Mouse (Mus musculus) C3H10T1/2 (cell line): Measurements from ENCODE around the gene Hoxb13. TPM values are rescaled to one million over a fixed set of nuclear protein-coding genes. Genes with fewer than 3 reads are reported as not detected.

Experiments used
- polyA plus RNA-seq, 2 experiments: library from polyadenylated mRNA; unstranded; fragments of >200 nt; fragmentation: generic; extraction: Trizol; gene quantifications; one replicate each; pipeline ENCODE4 v1.2.1; 2012; ENCODE audit warnings: missing spikeins in 2 of 2

The Hoxb13 gene
- polyA plus RNA-seq: under 1 TPM in 1 of 2 experiments, not detected in 1; 0.02 TPM

DNA sequence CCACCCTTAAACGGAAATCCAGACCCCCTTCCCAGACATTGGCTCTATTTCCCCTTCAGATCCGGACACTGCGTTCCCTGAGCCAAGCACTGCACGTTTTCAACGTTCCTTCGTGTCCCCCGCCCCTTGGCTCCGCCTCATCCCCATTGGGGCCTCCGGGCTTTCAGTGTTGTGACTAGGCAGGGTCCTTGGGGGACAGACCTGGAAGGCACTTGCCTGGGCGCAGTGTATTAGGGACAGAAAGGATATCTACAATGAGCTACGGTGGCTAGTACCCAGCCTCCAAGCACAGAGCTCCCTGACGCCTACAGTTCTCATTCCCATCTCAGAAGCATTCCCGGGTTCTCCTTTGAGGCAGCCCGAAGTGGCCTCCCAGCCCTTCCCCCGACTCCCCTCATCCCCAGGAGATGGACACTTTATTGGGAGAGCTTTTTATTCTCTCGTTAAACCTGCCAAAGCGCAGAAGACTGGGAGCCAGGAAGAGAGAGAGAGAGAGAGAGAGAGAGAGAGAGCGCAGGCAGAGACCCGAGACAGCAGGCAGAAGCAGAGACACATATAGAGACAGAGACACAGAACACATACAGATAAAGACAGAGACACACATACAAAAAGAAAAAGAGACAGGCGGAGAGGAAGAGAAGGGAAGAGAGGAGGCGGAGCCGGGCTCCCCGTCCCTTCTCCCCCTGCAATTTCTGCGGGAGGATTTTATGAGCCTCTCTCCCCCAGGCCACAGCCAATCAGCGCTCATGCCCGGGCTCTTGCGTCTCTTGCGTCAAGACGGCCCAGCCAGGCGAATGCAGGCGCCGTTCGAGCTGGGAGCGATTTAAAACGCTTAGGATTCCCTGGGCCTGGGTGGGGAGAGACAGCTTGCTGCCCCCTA lies at the start of gene Hoxb13:
TSS of gene Hoxb13 (plus strand) at position 796 of the 880 bp plus-strand sequence.

Other genes with a start within 250 kb of the Hoxb13 start
- gene Igf2bp1, start 188.4 kb upstream of the Hoxb13 start, polyA plus RNA-seq: 10 to 100 TPM in 1 of 2 experiments, 1 to 10 TPM in 1; 7.3 to 12.6 TPM
- gene Gip, start 169.8 kb upstream of the Hoxb13 start, polyA plus RNA-seq: under 1 TPM in 1 of 2 experiments, not detected in 1; 0.44 TPM
- 100 to 1,000 TPM; 167 to 278 TPM for gene Snf8, start 159.4 kb upstream of the Hoxb13 start, polyA plus RNA-seq
- 10 to 100 TPM; 50.3 to 83.2 TPM for gene Ube2z, start 128.9 kb upstream of the Hoxb13 start, polyA plus RNA-seq
- gene Atp5g1, start 118.6 kb upstream of the Hoxb13 start, polyA plus RNA-seq: 1,000 to 10,000 TPM in 1 of 2 experiments, 100 to 1,000 TPM in 1; 623 to 1,824 TPM
- gene Calcoco2, start 82.4 kb upstream of the Hoxb13 start, polyA plus RNA-seq: under 1 TPM in 1 of 2 experiments, not detected in 1; 0.07 TPM
- gene Ttll6, start 60.5 kb upstream of the Hoxb13 start, polyA plus RNA-seq: under 1 TPM in 1 of 2 experiments, not detected in 1; 0.17 TPM
- not detected for gene Hoxb9, start 77.1 kb downstream of the Hoxb13 start, polyA plus RNA-seq
- gene Hoxb8, start 87.6 kb downstream of the Hoxb13 start, polyA plus RNA-seq: not detected
- not detected for gene Hoxb7, start 92.3 kb downstream of the Hoxb13 start, polyA plus RNA-seq
- gene Hoxb6, start 98.2 kb downstream of the Hoxb13 start, polyA plus RNA-seq: not detected
- under 1 TPM; 0.01 to 0.04 TPM for gene Hoxb5, start 109.0 kb downstream of the Hoxb13 start, polyA plus RNA-seq
- gene Hoxb4, start 124.0 kb downstream of the Hoxb13 start, polyA plus RNA-seq: not detected
- gene Hoxb3, start 129.0 kb downstream of the Hoxb13 start, polyA plus RNA-seq: under 1 TPM in 1 of 2 experiments, not detected in 1; 0.06 TPM
- gene Hoxb2, start 156.2 kb downstream of the Hoxb13 start, polyA plus RNA-seq: not detected
- gene Hoxb1, start 171.4 kb downstream of the Hoxb13 start, polyA plus RNA-seq: not detected